Mouse (Mus musculus) spleen, adult 2 months (tissue): ENCODE measurements around the gene Fbxl17.

Experiments
- CTCF ChIP-seq: fragments of 200-500 bp; IDR thresholded peaks from 2 replicates; pipeline ENCODE4 v1.5.1; 2011; ENCODE audit warnings: mild to moderate bottlenecking, inconsistent platforms; ENCODE audit not compliant: insufficient read depth, insufficient read length, insufficient replicate concordance; ENCODE audit errors: extremely low read depth
- POLR2A ChIP-seq: fragments of 200-500 bp; IDR thresholded peaks from 2 replicates; pipeline ENCODE4 v1.6.1; 2011; ENCODE audit warnings: low read depth, low read length, inconsistent platforms

DNA sequence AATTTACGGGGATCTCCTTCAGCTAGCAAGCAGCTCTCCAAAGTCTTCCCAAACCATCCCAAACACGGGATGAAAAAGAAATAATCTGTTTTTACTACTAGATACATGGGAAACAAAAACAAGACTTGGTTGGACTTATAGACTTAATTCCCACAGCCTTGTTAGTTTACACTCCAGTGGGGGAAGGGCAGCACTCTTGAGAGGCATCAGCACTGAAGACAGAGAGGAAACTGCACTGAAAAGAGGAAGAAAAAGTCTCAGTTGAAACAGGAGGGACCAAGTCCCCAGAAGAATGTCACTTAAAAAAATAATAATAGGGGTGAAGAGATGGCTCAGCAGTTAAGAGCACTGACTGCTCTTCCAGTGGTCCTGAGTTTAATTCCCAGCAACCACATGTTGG, 78.0 kb downstream of the Fbxl17 start:
- no peak for TF ChIP-seq CTCF
- no peak for TF ChIP-seq POLR2A
